Mouse (Mus musculus) liver, embryonic 14 days (tissue): ENCODE data around the gene Pgk1. TPM values are rescaled to one million over a fixed set of nuclear protein-coding genes. Genes with fewer than 3 reads are reported as not detected.

ENCODE experiments used
- polyA plus RNA-seq: library from polyadenylated mRNA; depleted of rRNA; stranded (reverse); fragments of >200 nt; gene quantifications from 2 replicates; pipeline ENCODE4 v1.2.3, GENCODE M21; 2012; rRNA removed

Gene Pgk1
- 147 and 177 TPM in 2 replicates for polyA plus RNA-seq

GRCm38 (mm10) chrX:106186713-106187649 is at the start of gene Pgk1:
Pgk1 (plus strand) TSS chrX:106187100.

GRCm38 (mm10) chrX:106142936-106143335 is 44.0 kb upstream of the Pgk1 start, which contains the start of gene Tlr13:
Tlr13 (plus strand) TSS chrX:106143204.

GRCm38 (mm10) chrX:106221058-106221457 is 34.2 kb downstream of the Pgk1 start, which contains the start of gene Taf9b:
Taf9b (minus strand) TSS chrX:106221158.

Other genes starting within 250 kb of the Pgk1 start
- gene Magt1, start 175.2 kb upstream of the Pgk1 start, polyA plus RNA-seq, result 9.9 and 11.4 TPM in 2 replicates
- 220 and 227 TPM in 2 replicates for gene Cox7b, start 171.4 kb upstream of the Pgk1 start, polyA plus RNA-seq
- 2.1 and 2.4 TPM in 2 replicates for gene Atp7a, start 159.8 kb upstream of the Pgk1 start, polyA plus RNA-seq
- gene Tlr13, start 43.9 kb upstream of the Pgk1 start, polyA plus RNA-seq, result 0.36 and 0.66 TPM in 2 replicates
- 3.2 and 3.6 TPM in 2 replicates for gene Taf9b, start 34.1 kb downstream of the Pgk1 start, polyA plus RNA-seq
- not detected in 2 replicates for gene Fnd3c2, start 68.3 kb downstream of the Pgk1 start, polyA plus RNA-seq